Mouse (Mus musculus) ES-E14 (cell line): ENCODE results near the gene Gm9999.

ENCODE experiments used
- HCFC1 ChIP-seq: IDR thresholded peaks from 2 replicates; pipeline ENCODE4 v1.6.1; 2012; ENCODE audit warnings: low read length, inconsistent platforms, borderline replicate concordance; ENCODE audit not compliant: insufficient read depth
- MAFK ChIP-seq: IDR thresholded peaks from 2 replicates; pipeline ENCODE4 v1.6.1; 2014; ENCODE audit warnings: mild to moderate bottlenecking, low read depth, low read length, inconsistent platforms; ENCODE audit not compliant: insufficient read depth
- ZC3H11A ChIP-seq: IDR thresholded peaks from 2 replicates; pipeline ENCODE4 v1.6.1; 2012; ENCODE audit warnings: low read depth, mild to moderate bottlenecking, inconsistent platforms, low read length, borderline replicate concordance

DNA sequence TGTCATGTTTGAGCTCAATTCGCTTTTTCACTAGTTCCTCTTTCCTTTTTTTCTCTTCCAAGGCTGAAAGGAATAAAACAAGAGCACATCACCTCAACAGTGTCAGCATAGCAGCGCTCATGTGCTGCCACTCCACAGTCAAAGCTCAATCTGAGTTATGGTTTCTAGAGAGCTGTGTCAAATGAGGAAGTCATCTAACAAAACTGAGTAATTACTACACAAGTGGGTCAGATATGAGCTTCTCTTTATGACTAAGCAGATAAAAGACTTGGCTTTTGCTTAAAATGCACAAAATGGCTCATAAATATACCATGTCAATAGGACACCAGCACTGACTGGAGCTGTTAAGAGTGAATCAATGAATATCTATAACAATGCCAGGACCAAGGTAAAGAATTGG is 15.6 kb downstream of the Gm9999 start:
- no peak for TF ChIP-seq HCFC1
- TF ChIP-seq ZC3H11A: no peak
- TF ChIP-seq MAFK: no peak
